Mouse (Mus musculus): ENCODE results near the gene Sin3b.
A peak's percentile ranks its signal among the peaks of the same experiment; 100 is the strongest.
"Not testable (repeated sequence)": the region's sequence is repeated elsewhere in the genome, so short reads cannot be mapped to it uniquely, and the experiment has no call there.

Sin3b gene

DNA sequence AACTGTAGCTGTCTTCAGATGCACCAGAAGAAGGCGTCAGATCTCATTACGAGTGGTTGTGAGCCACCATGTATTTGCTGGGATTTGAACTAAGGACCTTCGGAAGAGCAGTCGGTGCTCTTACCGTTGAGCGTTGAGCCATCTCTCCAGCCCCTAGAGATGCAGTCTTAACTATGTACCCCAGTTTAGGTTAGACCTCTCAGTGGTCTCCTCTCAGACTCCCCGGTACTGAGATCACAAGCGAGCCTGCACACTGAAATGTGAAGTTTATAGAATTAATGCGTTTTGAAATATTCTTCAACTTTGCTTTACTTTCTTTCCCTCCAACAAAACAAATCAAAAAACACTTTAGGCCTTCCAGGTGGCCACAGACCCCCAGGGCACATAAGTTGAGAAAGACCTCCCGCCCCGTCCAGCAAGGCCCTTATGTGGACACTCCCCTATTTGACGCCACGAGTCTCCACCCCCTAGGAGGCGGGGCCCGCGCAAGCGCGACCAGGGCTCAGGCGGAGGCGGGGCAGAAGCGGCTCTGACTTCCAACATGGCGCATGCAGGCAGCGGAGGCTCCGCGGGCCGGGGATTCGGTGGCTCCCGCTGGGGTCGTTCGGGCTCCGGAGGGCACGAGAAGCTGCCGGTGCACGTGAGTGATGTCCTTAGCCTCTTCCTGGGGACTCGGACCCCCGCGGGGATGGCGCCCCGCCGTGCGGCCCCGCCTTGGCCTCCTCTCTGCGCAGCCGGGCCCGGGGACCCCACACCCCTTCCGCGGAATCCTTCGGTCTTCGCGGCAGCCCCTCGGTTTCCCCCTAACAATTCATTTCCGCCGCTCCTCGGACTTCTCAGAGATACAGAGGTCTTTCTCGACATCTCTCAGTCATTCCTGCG lies at the start of gene Sin3b:
Gene Sin3b (plus strand): TSS at position 517 of the 882 bp plus-strand sequence.
- DNase-seq (ENCODE audit: low spot score in 2 of 2), result peak; percentile 82 to 87

DNA sequence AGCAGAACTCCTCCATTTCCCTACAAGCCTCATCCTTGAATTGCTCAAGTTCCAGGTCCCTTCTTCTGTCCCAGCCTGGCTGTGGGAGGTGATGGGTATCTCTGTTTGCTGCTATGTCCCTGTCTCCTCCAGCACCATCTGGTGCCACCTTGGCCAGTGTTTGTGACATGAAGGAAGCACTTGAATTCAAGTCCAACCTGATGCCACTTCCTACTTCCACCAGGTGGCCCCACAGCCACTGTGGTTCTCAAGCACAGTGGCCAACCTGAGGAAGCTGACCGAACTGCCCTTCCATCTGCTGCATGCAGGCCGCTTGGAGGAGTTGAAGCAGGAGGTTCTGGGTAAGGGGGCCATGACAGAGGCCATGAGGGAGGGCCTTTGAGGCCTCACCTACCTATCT lies 48.9 kb upstream of the Sin3b start:
- no peak for DNase-seq (ENCODE audit: low spot score in 2 of 2)

GRCm38 (mm10) chr8:72676436-72676835 lies 46.6 kb upstream of the Sin3b start:
- no peak for DNase-seq (ENCODE audit: low spot score in 2 of 2)

GRCm38 (mm10) chr8:72676844-72677243 lies 46.2 kb upstream of the Sin3b start:
- DNase-seq (ENCODE audit: low spot score in 2 of 2), result not testable (repeated sequence)

- DNase-seq (ENCODE audit: low spot score in 2 of 2), result no peak
These were observed 45.8 kb upstream of the Sin3b start for GRCm38 (mm10) chr8:72677331-72677730.

DNA sequence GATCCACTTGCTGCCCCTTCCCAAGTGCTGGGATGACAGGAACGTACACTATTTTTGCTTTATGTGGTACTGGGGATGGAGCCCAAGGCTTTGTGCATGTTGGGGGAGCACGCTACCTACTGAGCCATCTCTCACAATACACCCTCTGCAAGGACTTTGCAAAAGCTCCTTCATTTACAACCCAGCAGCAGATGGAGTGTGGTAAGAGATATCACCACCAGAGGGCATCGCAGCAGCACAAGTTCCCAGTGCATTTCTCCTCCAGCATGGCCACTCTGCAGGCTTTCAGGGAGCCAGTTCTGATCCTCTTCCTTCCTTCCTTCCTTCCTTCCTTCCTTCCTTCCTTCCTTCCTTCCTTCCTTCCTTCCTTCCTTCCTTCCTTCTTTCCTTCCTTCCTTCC lies 43.0 kb upstream of the Sin3b start:
- peak; percentile 59 to 68 for DNase-seq (ENCODE audit: low spot score in 2 of 2)

GRCm38 (mm10) chr8:72682051-72682687 lies 40.9 kb upstream of the Sin3b start:
- DNase-seq (ENCODE audit: low spot score in 2 of 2), result no peak

DNA sequence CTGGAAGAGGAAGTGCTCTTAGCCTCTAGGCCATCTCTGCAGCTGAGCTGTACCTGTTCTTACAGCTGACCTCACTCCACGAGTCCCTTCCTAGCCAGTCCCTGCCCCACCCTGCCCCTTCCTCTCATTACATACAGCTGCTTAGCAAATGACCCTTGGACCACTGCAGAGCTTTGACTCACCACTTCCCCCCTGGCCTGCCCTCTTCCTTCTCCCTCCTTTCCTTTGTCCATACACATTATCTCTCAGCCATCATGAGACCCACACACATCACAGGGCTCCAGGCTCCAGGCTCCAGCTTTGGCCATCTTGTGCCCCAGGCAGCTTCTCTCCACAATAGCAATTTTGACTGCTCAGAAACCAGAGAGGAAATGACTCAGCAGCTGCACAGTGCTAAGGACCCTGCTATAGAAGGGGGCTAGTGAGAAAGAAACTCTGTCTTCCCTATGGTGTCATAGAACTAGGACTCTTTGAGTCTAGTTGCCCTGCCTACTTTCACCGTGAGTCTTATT lies 40.0 kb upstream of the Sin3b start:
- no peak for DNase-seq (ENCODE audit: low spot score in 2 of 2)

GRCm38 (mm10) chr8:72683572-72684099 lies 39.4 kb upstream of the Sin3b start:
- not testable (repeated sequence) for DNase-seq (ENCODE audit: low spot score in 2 of 2)

DNA sequence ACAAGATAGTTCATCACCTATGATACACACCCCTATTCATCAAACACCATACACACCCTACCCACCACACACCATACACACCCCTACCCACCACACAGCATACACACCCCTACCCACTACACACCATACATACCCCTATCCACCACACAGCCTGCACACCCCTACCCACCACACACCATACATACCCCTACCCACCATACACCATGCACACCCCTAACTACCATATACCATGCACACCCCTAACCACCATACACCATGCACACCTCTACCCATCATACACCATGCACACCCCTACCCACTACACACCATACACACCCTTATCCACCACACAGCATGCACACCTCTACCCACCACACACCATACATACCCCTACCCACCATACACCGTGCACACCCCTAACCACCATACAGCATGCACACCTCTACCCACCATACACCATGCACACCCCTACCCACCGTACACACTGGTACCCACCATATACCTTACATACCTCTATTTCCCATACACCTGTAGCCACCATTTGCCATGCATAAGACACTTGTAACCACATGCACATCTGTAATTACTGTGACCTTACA lies 24.6 kb upstream of the Sin3b start:
- no peak for DNase-seq (ENCODE audit: low spot score in 2 of 2)

- no peak for DNase-seq (ENCODE audit: low spot score in 2 of 2)
These were observed 10.5 kb upstream of the Sin3b start for GRCm38 (mm10) chr8:72712569-72712968.

- no peak for DNase-seq (ENCODE audit: low spot score in 2 of 2)
These were observed 6.5 kb upstream of the Sin3b start for GRCm38 (mm10) chr8:72716594-72716993.

- DNase-seq (ENCODE audit: low spot score in 2 of 2), result no peak
These were observed 2.5 kb upstream of the Sin3b start for GRCm38 (mm10) chr8:72720541-72720940.

DNA sequence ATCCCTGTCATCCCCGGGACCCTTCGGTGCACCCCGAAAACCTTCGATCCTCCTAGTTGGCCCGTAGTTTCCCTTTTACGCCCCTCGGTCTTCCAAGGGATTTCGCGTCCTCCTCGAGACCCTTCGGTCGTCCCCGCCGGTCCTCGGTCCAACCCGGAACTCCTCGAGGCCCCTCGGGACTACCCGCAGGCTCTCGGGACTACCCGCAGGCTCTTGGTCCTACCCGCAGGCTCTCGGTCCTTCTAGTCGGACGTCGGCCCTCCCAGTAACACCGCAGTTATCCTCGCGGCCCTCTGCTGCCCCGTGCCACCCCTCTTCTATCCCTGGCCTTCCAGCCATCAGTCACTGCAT lies 541 bp downstream of the Sin3b start:
- DNase-seq (ENCODE audit: low spot score in 2 of 2), result peak in 1 of 2 experiments; percentile 7

- no peak for DNase-seq (ENCODE audit: low spot score in 2 of 2)
These were observed 5.6 kb downstream of the Sin3b start for GRCm38 (mm10) chr8:72728636-72729035.

- DNase-seq (ENCODE audit: low spot score in 2 of 2), result no peak
These were observed 11.9 kb downstream of the Sin3b start for GRCm38 (mm10) chr8:72735001-72735400.

GRCm38 (mm10) chr8:72736868-72737267 lies 13.8 kb downstream of the Sin3b start:
- no peak for DNase-seq (ENCODE audit: low spot score in 2 of 2)

DNA sequence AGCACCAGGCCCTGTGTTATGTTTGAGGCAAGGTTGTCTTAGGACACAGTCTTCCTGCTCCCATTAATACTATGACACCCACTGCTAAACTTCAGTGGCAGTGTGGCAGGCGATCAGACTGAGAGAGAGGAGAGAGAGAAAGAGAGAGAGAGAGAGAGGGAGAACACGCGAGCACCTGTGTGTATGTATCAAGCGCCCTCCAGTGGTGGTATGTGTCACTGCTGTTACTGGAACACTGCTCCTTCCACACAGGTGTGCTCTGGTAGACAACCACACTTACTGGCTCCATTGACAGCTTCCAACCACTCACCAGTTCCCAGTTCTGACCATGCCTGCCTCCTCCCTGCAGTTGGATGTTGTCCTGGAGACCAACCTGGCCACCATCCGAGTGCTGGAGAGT lies 23.0 kb downstream of the Sin3b start:
- DNase-seq (ENCODE audit: low spot score in 2 of 2), result peak; percentile 23 to 30

GRCm38 (mm10) chr8:72749846-72750245 lies 26.8 kb downstream of the Sin3b start:
- DNase-seq (ENCODE audit: low spot score in 2 of 2), result no peak

DNA sequence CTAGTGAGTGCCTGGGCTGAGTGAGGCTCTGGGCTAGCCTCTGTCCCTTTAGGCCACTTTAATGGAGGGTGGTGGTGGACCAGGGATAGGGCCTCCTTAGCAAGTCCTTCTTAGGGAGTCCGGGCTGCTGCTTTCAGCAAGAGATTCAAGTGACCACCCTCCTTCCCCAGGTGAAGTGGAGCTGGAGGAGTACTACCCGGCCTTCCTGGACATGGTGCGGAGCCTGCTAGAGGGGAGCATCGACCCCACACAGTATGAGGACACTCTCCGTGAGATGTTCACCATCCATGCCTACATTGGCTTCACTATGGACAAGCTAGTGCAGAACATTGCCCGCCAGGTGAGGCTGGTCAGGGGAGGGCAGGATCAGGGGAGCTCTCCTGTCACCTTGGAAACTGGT lies 27.2 kb downstream of the Sin3b start:
- DNase-seq (ENCODE audit: low spot score in 2 of 2), result no peak

DNA sequence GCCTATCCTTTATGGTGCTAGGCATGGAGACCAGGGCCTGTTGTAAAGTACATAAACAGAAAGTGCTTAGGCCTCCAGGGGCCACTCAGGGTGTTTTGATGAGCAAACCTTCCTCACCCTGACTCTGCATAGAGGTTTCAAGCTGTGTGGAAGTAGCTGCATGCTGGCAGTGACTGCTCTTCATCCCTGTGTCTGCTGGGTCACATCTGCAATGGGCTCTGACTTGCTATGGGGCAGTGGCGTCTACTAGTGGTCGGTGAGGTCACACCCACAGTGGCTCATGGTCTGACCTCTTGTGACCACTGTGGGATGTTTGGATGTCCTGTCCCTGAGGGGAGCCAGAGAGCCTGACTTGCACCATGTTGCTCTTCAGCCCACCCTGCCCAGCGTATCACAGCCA lies 28.0 kb downstream of the Sin3b start:
- DNase-seq (ENCODE audit: low spot score in 2 of 2), result no peak

GRCm38 (mm10) chr8:72752289-72752688 lies 29.2 kb downstream of the Sin3b start:
- DNase-seq (ENCODE audit: low spot score in 2 of 2), result no peak
